Mouse (Mus musculus): ENCODE data around the gene Cnpy2. TPM values are rescaled to one million over a fixed set of nuclear protein-coding genes. Genes with fewer than 3 reads are reported as not detected.

Cnpy2 gene
- polyA plus RNA-seq, 1 experiment from 2014 or later, result 196 TPM

- H3K9ac ChIP-seq (ENCODE audit: low read depth, low read length), result no peak overlapping the region
- no peak overlapping the region for H3K27ac ChIP-seq (ENCODE audit: low read depth, low read length)
- H3K36me3 ChIP-seq (ENCODE audit: control insufficient read depth, insufficient read depth, low read length), result no peaks in the 10 kb centered on the region
- ATAC-seq, result no peak
- WGBS, result 4% methylated on average over 4 of the region's 4 CpGs
- H3K4me2 ChIP-seq (ENCODE audit: low read length), result no peak overlapping the region
- H3K27me3 ChIP-seq (replicated peaks; ENCODE audit: control insufficient read depth, insufficient read depth, low read length), result no peaks in the 10 kb centered on the region
- peaks cover 18% of the 10 kb centered on the region for H3K4me1 ChIP-seq (ENCODE audit: control insufficient read depth, insufficient read depth, low read depth, low read length)
- no peak overlapping the region for H3K4me3 ChIP-seq (ENCODE audit: low read length)
- no peaks in the 10 kb centered on the region for H3K9me3 ChIP-seq (ENCODE audit: control insufficient read depth, low read length)
Observed at GRCm38 (mm10) chr10:128335582-128335981, 13.3 kb downstream of the Cnpy2 start.

- no peak overlapping the region for H3K9ac ChIP-seq (ENCODE audit: low read depth, low read length)
- peaks cover 18% of the 10 kb centered on the region for H3K4me1 ChIP-seq (ENCODE audit: control insufficient read depth, insufficient read depth, low read depth, low read length)
- no peaks in the 10 kb centered on the region for H3K9me3 ChIP-seq (ENCODE audit: control insufficient read depth, low read length)
- H3K36me3 ChIP-seq (ENCODE audit: control insufficient read depth, insufficient read depth, low read length), result no peaks in the 10 kb centered on the region
- no peak overlapping the region for H3K27ac ChIP-seq (ENCODE audit: low read depth, low read length)
- 95% methylated on average over 3 of the region's 3 CpGs for WGBS
- no peaks in the 10 kb centered on the region for H3K27me3 ChIP-seq (replicated peaks; ENCODE audit: control insufficient read depth, insufficient read depth, low read length)
- no peak for ATAC-seq
- no peak overlapping the region for H3K4me3 ChIP-seq (ENCODE audit: low read length)
- no peak overlapping the region for H3K4me2 ChIP-seq (ENCODE audit: low read length)
Observed at GRCm38 (mm10) chr10:128336195-128336594, 13.9 kb downstream of the Cnpy2 start.

GRCm38 (mm10) chr10:128336597-128336996, 14.3 kb downstream of the Cnpy2 start:
- Histone ChIP-seq H3K9me3 (ENCODE audit: control insufficient read depth, low read length) (no peaks in the 10 kb centered on the region), H3K4me2 (ENCODE audit: low read length) (peak overlapping the region; percentile 91; the same call in 1 of the 2 replicates), H3K27me3 (replicated peaks; ENCODE audit: control insufficient read depth, insufficient read depth, low read length) (no peaks in the 10 kb centered on the region), H3K9ac (ENCODE audit: low read depth, low read length) (no peak overlapping the region), H3K27ac (ENCODE audit: low read depth, low read length) (no peak overlapping the region), H3K36me3 (ENCODE audit: control insufficient read depth, insufficient read depth, low read length) (no peaks in the 10 kb centered on the region), H3K4me1 (ENCODE audit: control insufficient read depth, insufficient read depth, low read depth, low read length) (peaks cover 18% of the 10 kb centered on the region), H3K4me3 (ENCODE audit: low read length) (no peak overlapping the region)
- ATAC-seq, result no peak
- WGBS, result 89% methylated on average over 3 of the region's 3 CpGs

- H3K9ac ChIP-seq (ENCODE audit: low read depth, low read length), result peak within 1 kb of the TSS; percentile 90
- peak; percentile 99 for ATAC-seq
- H3K27ac ChIP-seq (ENCODE audit: low read depth, low read length), result peak within 1 kb of the TSS; percentile 94
- no peaks in the 10 kb centered on the region for H3K36me3 ChIP-seq (ENCODE audit: control insufficient read depth, insufficient read depth, low read length)
- H3K9me3 ChIP-seq (ENCODE audit: control insufficient read depth, low read length), result no peaks in the 10 kb centered on the region
- H3K4me1 ChIP-seq (ENCODE audit: control insufficient read depth, insufficient read depth, low read depth, low read length), result peaks cover 18% of the 10 kb centered on the region
- H3K4me3 ChIP-seq (ENCODE audit: low read length), result peak within 1 kb of the TSS; percentile 84
- peak within 1 kb of the TSS; percentile 91 for H3K4me2 ChIP-seq (ENCODE audit: low read length)
- under 1% methylated on average over 58 of the region's 61 CpGs for WGBS
- no peaks in the 10 kb centered on the region for H3K27me3 ChIP-seq (replicated peaks; ENCODE audit: control insufficient read depth, insufficient read depth, low read length)
Observed at GRCm38 (mm10) chr10:128337306-128338181, 15.3 kb downstream of the Cnpy2 start, which contains the start of gene Cs. Gene Cs, plus strand, starts transcription at chr10:128337734.

- H3K9ac ChIP-seq (ENCODE audit: low read depth, low read length), result peak overlapping the region; percentile 90
- H3K4me1 ChIP-seq (ENCODE audit: control insufficient read depth, insufficient read depth, low read depth, low read length), result peaks cover 18% of the 10 kb centered on the region
- WGBS, result 26% methylated on average over 5 of the region's 5 CpGs
- no peaks in the 10 kb centered on the region for H3K27me3 ChIP-seq (replicated peaks; ENCODE audit: control insufficient read depth, insufficient read depth, low read length)
- peak overlapping the region; percentile 84 for H3K4me3 ChIP-seq (ENCODE audit: low read length)
- no peak for ATAC-seq
- peak overlapping the region; percentile 71 for H3K4me2 ChIP-seq (ENCODE audit: low read length)
- no peaks in the 10 kb centered on the region for H3K9me3 ChIP-seq (ENCODE audit: control insufficient read depth, low read length)
- H3K36me3 ChIP-seq (ENCODE audit: control insufficient read depth, insufficient read depth, low read length), result no peaks in the 10 kb centered on the region
- H3K27ac ChIP-seq (ENCODE audit: low read depth, low read length), result peak overlapping the region; percentile 94
Observed at GRCm38 (mm10) chr10:128338415-128338814, 16.2 kb downstream of the Cnpy2 start.

- H3K4me2 ChIP-seq (ENCODE audit: low read length), result peak overlapping the region; percentile 71
- H3K9ac ChIP-seq (ENCODE audit: low read depth, low read length), result no peak overlapping the region
- peaks cover 18% of the 10 kb centered on the region for H3K4me1 ChIP-seq (ENCODE audit: control insufficient read depth, insufficient read depth, low read depth, low read length)
- no peak overlapping the region for H3K27ac ChIP-seq (ENCODE audit: low read depth, low read length)
- no peaks in the 10 kb centered on the region for H3K9me3 ChIP-seq (ENCODE audit: control insufficient read depth, low read length)
- H3K27me3 ChIP-seq (replicated peaks; ENCODE audit: control insufficient read depth, insufficient read depth, low read length), result no peaks in the 10 kb centered on the region
- H3K36me3 ChIP-seq (ENCODE audit: control insufficient read depth, insufficient read depth, low read length), result no peaks in the 10 kb centered on the region
- H3K4me3 ChIP-seq (ENCODE audit: low read length), result peak overlapping the region; percentile 84
- ATAC-seq, result no peak
- 60% methylated on average over 2 of the region's 2 CpGs for WGBS
Observed at GRCm38 (mm10) chr10:128338948-128339347, 16.7 kb downstream of the Cnpy2 start.

- H3K9ac ChIP-seq (ENCODE audit: low read depth, low read length), result no peak overlapping the region
- H3K27ac ChIP-seq (ENCODE audit: low read depth, low read length), result no peak overlapping the region
- H3K4me3 ChIP-seq (ENCODE audit: low read length), result no peak overlapping the region
- no peak for ATAC-seq
- no peaks in the 10 kb centered on the region for H3K36me3 ChIP-seq (ENCODE audit: control insufficient read depth, insufficient read depth, low read length)
- no peaks in the 10 kb centered on the region for H3K27me3 ChIP-seq (replicated peaks; ENCODE audit: control insufficient read depth, insufficient read depth, low read length)
- no peaks in the 10 kb centered on the region for H3K9me3 ChIP-seq (ENCODE audit: control insufficient read depth, low read length)
- no peak overlapping the region for H3K4me2 ChIP-seq (ENCODE audit: low read length)
- WGBS, result 84% methylated on average over 2 of the region's 2 CpGs
- peaks cover 20% of the 10 kb centered on the region for H3K4me1 ChIP-seq (ENCODE audit: control insufficient read depth, insufficient read depth, low read depth, low read length)
Observed at GRCm38 (mm10) chr10:128340257-128340656, 18.0 kb downstream of the Cnpy2 start.

GRCm38 (mm10) chr10:128343436-128343835, 21.2 kb downstream of the Cnpy2 start:
- WGBS, result 90% methylated on average over 1 of the region's 1 CpGs
- Histone ChIP-seq H3K4me2 (ENCODE audit: low read length) (no peak overlapping the region), H3K36me3 (ENCODE audit: control insufficient read depth, insufficient read depth, low read length) (no peaks in the 10 kb centered on the region), H3K9me3 (ENCODE audit: control insufficient read depth, low read length) (no peaks in the 10 kb centered on the region), H3K9ac (ENCODE audit: low read depth, low read length) (no peak overlapping the region), H3K27me3 (replicated peaks; ENCODE audit: control insufficient read depth, insufficient read depth, low read length) (no peaks in the 10 kb centered on the region), H3K27ac (ENCODE audit: low read depth, low read length) (no peak overlapping the region), H3K4me1 (ENCODE audit: control insufficient read depth, insufficient read depth, low read depth, low read length) (peaks cover 17% of the 10 kb centered on the region), H3K4me3 (ENCODE audit: low read length) (no peak overlapping the region)
- no peak for ATAC-seq

GRCm38 (mm10) chr10:128344568-128345275, 22.5 kb downstream of the Cnpy2 start:
- ATAC-seq, result peak; percentile 73
- H3K9ac ChIP-seq (ENCODE audit: low read depth, low read length), result no peak overlapping the region
- H3K27me3 ChIP-seq (replicated peaks; ENCODE audit: control insufficient read depth, insufficient read depth, low read length), result no peaks in the 10 kb centered on the region
- H3K36me3 ChIP-seq (ENCODE audit: control insufficient read depth, insufficient read depth, low read length), result no peaks in the 10 kb centered on the region
- H3K27ac ChIP-seq (ENCODE audit: low read depth, low read length), result peak overlapping the region; percentile 53
- H3K4me1 ChIP-seq (ENCODE audit: control insufficient read depth, insufficient read depth, low read depth, low read length), result peaks cover 6% of the 10 kb centered on the region
- WGBS, result 47% methylated on average over 7 of the region's 7 CpGs
- no peaks in the 10 kb centered on the region for H3K9me3 ChIP-seq (ENCODE audit: control insufficient read depth, low read length)
- H3K4me3 ChIP-seq (ENCODE audit: low read length), result no peak overlapping the region
- no peak overlapping the region for H3K4me2 ChIP-seq (ENCODE audit: low read length)
